Mouse (Mus musculus) CH12.LX (cell line): ENCODE measurements around the gene Adgrg6.

Experiments used
- CHD2 ChIP-seq: IDR thresholded peaks from 2 replicates; pipeline ENCODE4 v1.6.1; 2011; ENCODE audit warnings: low read length, improper control_type of control experiment
- CTCF ChIP-seq, 2 experiments: IDR thresholded peaks in 1 of 2; conservative IDR thresholded peaks in 1 of 2; 2 replicates each; pipeline ENCODE4 v1.5.1; 2011 to 2012; ENCODE audit warnings: low read depth in 2 of 2, low read length in 2 of 2, improper control_type of control experiment in 1 of 2, inconsistent platforms in 1 of 2, mild to moderate bottlenecking in 1 of 2, moderate library complexity in 1 of 2

DNA sequence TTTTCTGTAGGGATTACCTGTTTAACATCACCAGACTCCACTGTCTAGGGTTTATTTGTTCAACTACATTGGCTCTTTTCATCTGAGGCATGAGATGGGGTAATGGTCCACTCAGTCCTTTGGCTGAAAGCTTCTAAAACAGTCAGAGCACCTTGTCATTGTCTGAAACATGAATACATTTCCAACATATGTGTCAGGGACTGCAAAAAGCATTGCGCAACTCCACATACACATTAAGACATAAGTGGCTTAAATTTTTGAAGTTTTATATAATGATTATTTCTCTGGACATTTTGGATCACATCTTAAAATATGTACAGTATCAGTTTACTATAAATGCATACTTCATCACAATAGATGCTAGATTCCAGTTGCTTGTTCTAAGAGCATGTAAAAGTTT, 14.8 kb downstream of the Adgrg6 start:
- TF ChIP-seq CTCF (conservative IDR thresholded peaks at IDR 0.05 in 1 of 2, IDR thresholded peaks at IDR 0.05 in 1 of 2; ENCODE audit: low read depth in 2 of 2, low read length in 2 of 2) (no peak), CHD2 (no peak)
